Comparison of ENCODE assay signal across 10 mouse cellular contexts in genomic region chr6:94225832-94226231, GRCm38 (mm10). TPM values are rescaled to one million over a fixed set of nuclear protein-coding genes. Genes with fewer than 3 reads are reported as not detected.
DNase-seq lines count a peak whose midpoint lies in the region; ATAC-seq and TF ChIP-seq lines count a peak whose summit lies in the region.
"Had no signal": no experiment of that assay in that cellular context is flagged by ENCODE, and none has a peak within 500 bp of the region (broad histone marks: within the 10 kb centered on the region; RNA-seq: fewer than 3 reads in every experiment).

No protein-coding gene starts in this region.

- no peak for ATAC-seq in hindbrain, postnatal 0 days
- no peak for ATAC-seq in hindbrain, embryonic 16.5 days
- ATAC-seq in heart, embryonic 11.5 days (replicated peaks; ENCODE audit: insufficient number of reproducible peaks, low FRiP score, low TSS enrichment), result no peak
- no peak for ATAC-seq in monocyte, adult 5-6 weeks (replicated peaks; ENCODE audit: insufficient number of reproducible peaks, low FRiP score, low TSS enrichment, poor library complexity, severe bottlenecking)
- ATAC-seq in hindbrain, embryonic 14.5 days (ENCODE audit: low FRiP score), result no peak
- ATAC-seq: forebrain, embryonic 15.5 days; midbrain, embryonic 13.5 days had no signal

- H3K4me3 ChIP-seq in hindbrain, postnatal 0 days (ENCODE audit: low read length), result no peak overlapping the region
- no peak overlapping the region for H3K4me3 ChIP-seq in hindbrain, embryonic 16.5 days (ENCODE audit: low read length)
- no peak overlapping the region for H3K4me3 ChIP-seq in heart, embryonic 11.5 days (ENCODE audit: low read depth, low read length)
- H3K4me3 ChIP-seq in hindbrain, embryonic 14.5 days (replicated peaks; ENCODE audit: low read length), result no peak overlapping the region
- H3K4me3 ChIP-seq: forebrain, embryonic 15.5 days; midbrain, embryonic 13.5 days had no signal

- no peaks in the 10 kb centered on the region; the same call in 1 of the 2 replicates for H3K4me1 ChIP-seq in hindbrain, postnatal 0 days (ENCODE audit: insufficient read depth, low read length)
- H3K4me1 ChIP-seq in hindbrain, embryonic 16.5 days (ENCODE audit: control insufficient read depth, insufficient read depth, low read depth, low read length), result no peaks in the 10 kb centered on the region
- H3K4me1 ChIP-seq in heart, embryonic 11.5 days (ENCODE audit: control insufficient read depth, insufficient read depth, low read length), result peaks cover 55% of the 10 kb centered on the region
- no peaks in the 10 kb centered on the region for H3K4me1 ChIP-seq in hindbrain, embryonic 14.5 days (replicated peaks; ENCODE audit: control insufficient read depth, insufficient read depth, low read length)

- intact Hi-C loops in left cerebral cortex, postnatal 25 days (cut with DNase I), result loop anchor here (5.0 kb wide), 2 partner anchors 56 to 144 kb away; partner anchors contain the start of gene Magi1

- H3K9me3 ChIP-seq in hindbrain, postnatal 0 days (ENCODE audit: low read length), result no peaks in the 10 kb centered on the region
- H3K9me3 ChIP-seq in hindbrain, embryonic 16.5 days (ENCODE audit: control insufficient read depth, low read length), result no peaks in the 10 kb centered on the region
- H3K9me3 ChIP-seq in heart, embryonic 11.5 days (replicated peaks; ENCODE audit: control insufficient read depth, low read length), result no peaks in the 10 kb centered on the region
- no peaks in the 10 kb centered on the region for H3K9me3 ChIP-seq in hindbrain, embryonic 14.5 days (ENCODE audit: control insufficient read depth, low read length)
- H3K9me3 ChIP-seq: forebrain, embryonic 15.5 days; midbrain, embryonic 13.5 days had no signal

- H3K27ac ChIP-seq in hindbrain, postnatal 0 days, result no peak overlapping the region
- H3K27ac ChIP-seq in hindbrain, embryonic 16.5 days (ENCODE audit: low read depth, low read length), result no peak overlapping the region
- no peak overlapping the region for H3K27ac ChIP-seq in heart, embryonic 11.5 days (ENCODE audit: low read depth, low read length)
- no peak overlapping the region for H3K27ac ChIP-seq in hindbrain, embryonic 14.5 days
- H3K27ac ChIP-seq: forebrain, embryonic 15.5 days; midbrain, embryonic 13.5 days had no signal

- H3K36me3 ChIP-seq in hindbrain, postnatal 0 days (ENCODE audit: insufficient read depth, low read length), result no peaks in the 10 kb centered on the region
- H3K36me3 ChIP-seq in hindbrain, embryonic 16.5 days (ENCODE audit: control insufficient read depth, insufficient read depth, low read length), result no peaks in the 10 kb centered on the region
- H3K36me3 ChIP-seq in heart, embryonic 11.5 days (ENCODE audit: control insufficient read depth, insufficient read depth, low read length), result no peaks in the 10 kb centered on the region
- H3K36me3 ChIP-seq in hindbrain, embryonic 14.5 days (replicated peaks; ENCODE audit: control insufficient read depth, insufficient read depth), result no peaks in the 10 kb centered on the region
- H3K36me3 ChIP-seq: forebrain, embryonic 15.5 days; midbrain, embryonic 13.5 days had no signal

- 48% methylated on average over 3 of the region's 3 CpGs for WGBS in hindbrain, postnatal 0 days
- 57% methylated on average over 3 of the region's 3 CpGs for WGBS in hindbrain, embryonic 16.5 days
- WGBS in heart, embryonic 11.5 days (ENCODE audit: insufficient replicate concordance), result 34% methylated on average over 3 of the region's 3 CpGs
- WGBS in hindbrain, embryonic 14.5 days, result 62% methylated on average over 3 of the region's 3 CpGs

- no peaks in the 10 kb centered on the region for H3K27me3 ChIP-seq in hindbrain, postnatal 0 days (ENCODE audit: insufficient read depth, low read length)
- no peaks in the 10 kb centered on the region for H3K27me3 ChIP-seq in hindbrain, embryonic 16.5 days (replicated peaks; ENCODE audit: control insufficient read depth, insufficient read depth, low read length)
- no peaks in the 10 kb centered on the region for H3K27me3 ChIP-seq in heart, embryonic 11.5 days (ENCODE audit: control insufficient read depth, insufficient read depth, low read length)
- H3K27me3 ChIP-seq in hindbrain, embryonic 14.5 days (ENCODE audit: control insufficient read depth, insufficient read depth, low read length), result no peaks in the 10 kb centered on the region
- H3K27me3 ChIP-seq: forebrain, embryonic 15.5 days; midbrain, embryonic 13.5 days had no signal

- DNase-seq in hindbrain, postnatal 0 days (ENCODE audit: low spot score), result peak; percentile 14
- DNase-seq in adipocyte (ENCODE audit: low spot score), result peak; percentile 80
- DNase-seq in left cerebral cortex, postnatal 25 days (ENCODE audit: low spot score in 2 of 2), result peak; percentile 52 to 88
- no peak for DNase-seq in embryo, embryonic 9.5 days (ENCODE audit: extremely low spot score)
- DNase-seq in hindbrain, embryonic 14.5 days (ENCODE audit: low spot score), result no peak

- no peak overlapping the region for H3K9ac ChIP-seq in hindbrain, postnatal 0 days (replicated peaks; ENCODE audit: low read length)
- no peak overlapping the region for H3K9ac ChIP-seq in hindbrain, embryonic 16.5 days (ENCODE audit: low read depth, low read length)
- no peak overlapping the region for H3K9ac ChIP-seq in heart, embryonic 11.5 days (ENCODE audit: low read depth, low read length)
- H3K9ac ChIP-seq in hindbrain, embryonic 14.5 days, result no peak overlapping the region
- H3K9ac ChIP-seq: forebrain, embryonic 15.5 days; midbrain, embryonic 13.5 days had no signal

- TF ChIP-seq CTCF in hindbrain, postnatal 0 days (IDR thresholded peaks at IDR 0.05; ENCODE audit: low read depth), result no peak

- no peak overlapping the region for H3K4me2 ChIP-seq in hindbrain, postnatal 0 days (ENCODE audit: low read depth, low read length)
- no peak overlapping the region for H3K4me2 ChIP-seq in hindbrain, embryonic 16.5 days (ENCODE audit: low read length)
- 0 out of 2 replicates have a peak overlapping the region, but pooled peaks have one; percentile 15 for H3K4me2 ChIP-seq in heart, embryonic 11.5 days
- no peak overlapping the region for H3K4me2 ChIP-seq in hindbrain, embryonic 14.5 days (replicated peaks)
- H3K4me2 ChIP-seq: forebrain, embryonic 15.5 days; midbrain, embryonic 13.5 days had no signal

RNA-seq across cellular contexts. Expression of gene Magi1, which starts 57.9 kb away (rescaled TPM):
- total RNA-seq in hindbrain, postnatal 0 days (2014; rRNA removed), result 36.9 and 44.5 TPM in 2 replicates
- polyA plus RNA-seq in hindbrain, postnatal 0 days (2015; fragmentation: Nextera tagmentation; extraction: Ambion mirVana), result 21.4 and 23.0 TPM in 2 replicates
- 27.7 and 28.2 TPM in 2 replicates for polyA plus RNA-seq in hindbrain, embryonic 16.5 days (2015; fragmentation: Nextera tagmentation; extraction: Ambion mirVana)
- 7.9 and 9.2 TPM in 2 replicates for polyA plus RNA-seq in heart, embryonic 11.5 days (2014; fragmentation: Nextera tagmentation; extraction: Ambion mirVana)
- 10 to 100 TPM; 86.5 to 88.3 TPM for total RNA-seq in left cerebral cortex, postnatal 25 days (2021)
- total RNA-seq in monocyte, adult 5-6 weeks (2017), result not detected in 3 replicates
- 25.3 and 27.6 TPM in 2 replicates for polyA plus RNA-seq in hindbrain, embryonic 14.5 days (2014; fragmentation: Nextera tagmentation; extraction: Ambion mirVana)

Comparison
In these comparisons a context has a peak if more than half of its experiments do, and no peak if none do; other contexts are left out.
1. DNase-seq: peak in hindbrain, postnatal 0 days (single experiment), adipocyte (single experiment) and left cerebral cortex, postnatal 25 days (2 of 2); none in embryo, embryonic 9.5 days (single experiment) and hindbrain, embryonic 14.5 days (single experiment).